Mouse (Mus musculus) C2C12 (cell line): ENCODE results near the gene Kif24.

Source experiments
- CEBPB ChIP-seq: IDR thresholded peaks from one replicate; pipeline ENCODE4 v1.6.1; 2011; ENCODE audit warnings: low read depth, mild to moderate bottlenecking, control low read depth, moderate library complexity
- CTCF ChIP-seq: IDR thresholded peaks from one replicate; pipeline ENCODE4 v1.5.1; 2011; ENCODE audit not compliant: control insufficient read depth, insufficient read depth, insufficient read length
- FOSL1 ChIP-seq: IDR thresholded peaks from one replicate; pipeline ENCODE4 v1.8.0; 2011; ENCODE audit warnings: mild to moderate bottlenecking, low read length; ENCODE audit not compliant: poor library complexity, insufficient read depth, severe bottlenecking
- MAX ChIP-seq: IDR thresholded peaks from one replicate; pipeline ENCODE4 v1.6.1; 2011; ENCODE audit warnings: mild to moderate bottlenecking, control low read depth
- MYOD1 ChIP-seq: IDR thresholded peaks from one replicate; pipeline ENCODE4 v1.6.1; 2011; ENCODE audit warnings: low read depth; ENCODE audit not compliant: control insufficient read depth, insufficient read length
- MYOG ChIP-seq: IDR thresholded peaks from one replicate; pipeline ENCODE4 v1.6.1; 2011; ENCODE audit not compliant: control insufficient read depth, insufficient read length; ENCODE audit errors: extremely low read depth
- USF1 ChIP-seq: IDR thresholded peaks from one replicate; pipeline ENCODE4 v1.6.1; 2011; ENCODE audit warnings: low read depth, mild to moderate bottlenecking, control low read depth, moderate library complexity

DNA sequence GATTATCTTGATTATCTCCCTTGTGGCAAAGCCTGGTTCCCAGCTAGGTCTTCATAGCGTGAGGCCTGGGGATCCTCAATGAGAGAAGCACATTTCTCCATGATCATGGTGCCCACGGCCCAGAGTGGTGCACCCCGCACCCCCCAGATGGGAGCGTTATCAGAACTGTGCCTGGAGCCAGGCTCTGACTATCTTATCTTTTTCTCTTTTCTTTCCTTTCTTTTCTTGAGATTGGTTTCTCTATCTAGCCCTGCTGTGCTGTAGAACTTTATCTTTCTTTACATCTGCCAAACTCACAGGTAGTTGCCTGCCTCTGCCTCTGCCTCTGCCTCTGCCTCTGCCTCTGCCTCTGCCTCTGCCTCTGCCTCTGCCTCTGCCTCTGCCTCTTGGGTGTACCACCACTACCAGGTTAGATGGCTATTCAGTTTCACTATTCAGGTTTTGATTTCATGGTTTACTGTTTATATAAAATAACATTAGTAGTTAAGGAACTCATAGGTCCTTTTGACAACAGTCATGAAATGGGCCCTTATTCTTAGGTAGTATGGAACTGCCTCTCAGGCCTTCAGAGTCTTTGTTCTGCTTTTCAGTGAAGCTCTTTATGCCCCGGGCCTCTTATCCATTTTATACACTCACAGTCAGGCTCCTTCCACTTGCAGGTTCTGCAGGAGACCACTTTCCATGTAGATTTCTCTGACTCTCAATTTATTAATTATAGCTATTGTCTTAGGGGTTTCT is 83.3 kb downstream of the Kif24 start:
- TF ChIP-seq CTCF (no peak), MAX (no peak), USF1 (no peak), MYOG (no peak), CEBPB (no peak), FOSL1 (no peak), MYOD1 (no peak)
